Mouse (Mus musculus) embryonic facial prominence, embryonic 10.5 days (tissue): ENCODE measurements at regions not wholly inside any gene's neighbourhood (a gene's known extent, or its start where the extent isn't known, plus 50 kb on each side); places are given as distances from the start of the nearest gene placed in this dataset.

Experiments used
- DNase-seq: peaks from one replicate; pipeline ENCODE4 v3.0.0-alpha.2; 2017; ENCODE audit warnings: low spot score
- H3K27ac ChIP-seq: fragments of 300-500 bp; sonication (generic); replicated peaks from 2 replicates; pipeline ENCODE4 v1.5.1; 2016; ENCODE audit warnings: mild to moderate bottlenecking
- H3K27me3 ChIP-seq: fragments of 300-500 bp; sonication (generic); replicated peaks from 2 replicates; pipeline ENCODE4 v1.6.1; 2016; ENCODE audit warnings: low read depth, mild to moderate bottlenecking; ENCODE audit not compliant: poor library complexity, severe bottlenecking
- H3K36me3 ChIP-seq: fragments of 300-500 bp; sonication (generic); replicated peaks from 2 replicates; pipeline ENCODE4 v1.6.1; 2016; ENCODE audit warnings: mild to moderate bottlenecking, moderate library complexity
- H3K4me1 ChIP-seq: fragments of 300-500 bp; sonication (generic); 2 replicates; pipeline ENCODE4 v1.6.1; 2016
- H3K4me3 ChIP-seq: fragments of 300-500 bp; sonication (generic); 2 replicates; pipeline ENCODE4 v1.5.1; 2016; ENCODE audit warnings: mild to moderate bottlenecking, moderate library complexity
- H3K9me3 ChIP-seq: fragments of 300-500 bp; sonication (generic); 2 replicates; pipeline ENCODE4 v1.6.1; 2016; ENCODE audit warnings: mild to moderate bottlenecking
- WGBS: fragments of 180-500 bp; shearing (Covaris S2); methylation state at CpG from one replicate; pipeline ENCODE4 v1.1.7; 2016; 5-methylcytosine and 5-hydroxymethylcytosine counted together

- Histone ChIP-seq H3K4me3 (no peak overlapping the region), H3K4me1 (no peaks in the 10 kb centered on the region), H3K27ac (no peak overlapping the region), H3K36me3 (no peaks in the 10 kb centered on the region), H3K27me3 (no peaks in the 10 kb centered on the region), H3K9me3 (no peaks in the 10 kb centered on the region)
- 73% methylated on average over 4 of the region's 4 CpGs for WGBS
- DNase-seq: no peak
Measured at GRCm38 (mm10) chr2:94983484-94983883, 545.5 kb upstream of the Api5 start.

- Histone ChIP-seq H3K27ac (no peak overlapping the region), H3K4me1 (no peaks in the 10 kb centered on the region), H3K9me3 (no peaks in the 10 kb centered on the region), H3K36me3 (no peaks in the 10 kb centered on the region), H3K4me3 (no peak overlapping the region), H3K27me3 (no peaks in the 10 kb centered on the region)
- DNase-seq: no peak
Measured at GRCm38 (mm10) chr2:94963520-94963919, 525.6 kb upstream of the Api5 start.

- Histone ChIP-seq H3K36me3 (no peaks in the 10 kb centered on the region), H3K9me3 (no peaks in the 10 kb centered on the region), H3K4me3 (no peak overlapping the region), H3K27me3 (no peaks in the 10 kb centered on the region), H3K4me1 (no peaks in the 10 kb centered on the region), H3K27ac (no peak overlapping the region)
- DNase-seq: no peak
Measured at GRCm38 (mm10) chr2:94945646-94946045, 507.7 kb upstream of the Api5 start.

- no peaks in the 10 kb centered on the region for H3K27me3 ChIP-seq
- no peak overlapping the region for H3K27ac ChIP-seq
- H3K4me1 ChIP-seq: no peaks in the 10 kb centered on the region
- H3K9me3 ChIP-seq: no peaks in the 10 kb centered on the region
- H3K36me3 ChIP-seq: no peaks in the 10 kb centered on the region
- H3K4me3 ChIP-seq: no peak overlapping the region
- 89% methylated on average over 4 of the region's 4 CpGs for WGBS
- DNase-seq: no peak
Measured at GRCm38 (mm10) chr2:94932115-94932514, 494.2 kb upstream of the Api5 start.

GRCm38 (mm10) chr2:94919361-94919760 lies 481.4 kb upstream of the Api5 start:
- peak; percentile 50 for DNase-seq
- Histone ChIP-seq H3K4me3 (no peak overlapping the region), H3K27ac (no peak overlapping the region), H3K27me3 (no peaks in the 10 kb centered on the region), H3K36me3 (no peaks in the 10 kb centered on the region), H3K9me3 (no peaks in the 10 kb centered on the region), H3K4me1 (peaks cover 5% of the 10 kb centered on the region; the same call in 1 of the 2 replicates)
- WGBS: 49% methylated on average over 3 of the region's 3 CpGs

GRCm38 (mm10) chr2:94918062-94918461 lies 480.1 kb upstream of the Api5 start:
- Histone ChIP-seq H3K4me1 (peaks cover 5% of the 10 kb centered on the region; the same call in 1 of the 2 replicates), H3K27me3 (no peaks in the 10 kb centered on the region), H3K27ac (no peak overlapping the region), H3K36me3 (no peaks in the 10 kb centered on the region), H3K9me3 (no peaks in the 10 kb centered on the region), H3K4me3 (no peak overlapping the region)
- 84% methylated on average over 2 of the region's 2 CpGs for WGBS
- DNase-seq: no peak

- Histone ChIP-seq H3K4me3 (no peak overlapping the region), H3K36me3 (no peaks in the 10 kb centered on the region), H3K9me3 (no peaks in the 10 kb centered on the region), H3K27ac (no peak overlapping the region), H3K27me3 (no peaks in the 10 kb centered on the region), H3K4me1 (no peaks in the 10 kb centered on the region)
- DNase-seq: no peak
Measured at GRCm38 (mm10) chr2:94901580-94901979, 463.6 kb upstream of the Api5 start.
